Mouse (Mus musculus) ES-E14 (cell line): ENCODE measurements around the gene Tcea2.

Source experiments
- CHD2 ChIP-seq: IDR thresholded peaks from 2 replicates; pipeline ENCODE4 v1.6.1; 2014; ENCODE audit warnings: mild to moderate bottlenecking, low read depth, low read length, inconsistent platforms
- HCFC1 ChIP-seq: IDR thresholded peaks from 2 replicates; pipeline ENCODE4 v1.6.1; 2012; ENCODE audit warnings: low read length, inconsistent platforms, borderline replicate concordance; ENCODE audit not compliant: insufficient read depth
- ZC3H11A ChIP-seq: IDR thresholded peaks from 2 replicates; pipeline ENCODE4 v1.6.1; 2012; ENCODE audit warnings: low read depth, mild to moderate bottlenecking, inconsistent platforms, low read length, borderline replicate concordance

GRCm38 (mm10) chr2:181706668-181707067 lies 26.6 kb downstream of the Tcea2 start:
- TF ChIP-seq ZC3H11A = no peak
- no peak for TF ChIP-seq CHD2
- TF ChIP-seq HCFC1 = no peak
